Mouse (Mus musculus): ENCODE data around the gene Slc39a10.

DNA sequence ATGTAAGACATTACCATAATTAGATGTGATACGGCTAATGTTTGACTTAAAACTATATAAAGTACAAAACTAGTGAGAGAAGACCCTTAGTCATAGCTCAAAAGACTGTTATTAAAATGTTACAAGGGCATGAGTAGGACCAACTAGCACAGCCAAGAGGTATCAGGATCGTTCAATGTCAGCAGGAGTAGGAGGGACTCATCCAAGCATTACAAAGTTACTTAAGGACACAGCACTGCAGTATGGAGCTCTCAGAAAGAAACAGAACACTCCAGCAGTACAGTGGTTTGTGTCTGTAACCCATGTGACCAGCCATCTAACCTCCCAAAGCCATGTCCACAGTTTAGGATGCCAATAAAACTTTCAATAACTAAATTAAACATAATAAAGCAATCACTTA is 48.4 kb downstream of the Slc39a10 start:
- TF ChIP-seq CTCF (IDR thresholded peaks at IDR 0.05; ENCODE audit: borderline replicate concordance, extremely low read depth, insufficient read depth, insufficient read length) (no peak), POLR2A (IDR thresholded peaks at IDR 0.05; ENCODE audit: borderline replicate concordance, extremely low read depth, insufficient read depth, insufficient read length, poor library complexity, severe bottlenecking) (no peak)

Measured in brain, embryonic 14.5 days (tissue).